Mouse (Mus musculus) stomach, embryonic 15.5 days (tissue): Measurements from ENCODE around the gene Actl7a. TPM values are rescaled to one million over a fixed set of nuclear protein-coding genes. Genes with fewer than 3 reads are reported as not detected.

Experiments used
- ATAC-seq: fragments of 200-750 bp; cut with Nextera tagmentation; 2 replicates; pipeline ENCODE4 v1.8.0; 2017; ENCODE audit warnings: low read depth, moderate number of reproducible peaks, moderate TSS enrichment; ENCODE audit not compliant: insufficient read depth, low FRiP score
- H3K27ac ChIP-seq: fragments of 300-500 bp; sonication (generic); 2 replicates; pipeline ENCODE4 v1.5.1; 2015; ENCODE audit warnings: mild to moderate bottlenecking, inconsistent platforms
- H3K27me3 ChIP-seq: fragments of 300-500 bp; sonication (generic); replicated peaks from 2 replicates; pipeline ENCODE4 v1.6.1; 2015; ENCODE audit warnings: inconsistent platforms
- H3K36me3 ChIP-seq: fragments of 300-500 bp; sonication (generic); 2 replicates; pipeline ENCODE4 v1.6.1; 2015; ENCODE audit warnings: inconsistent platforms
- H3K4me1 ChIP-seq: fragments of 300-500 bp; sonication (generic); 2 replicates; pipeline ENCODE4 v1.6.1; 2015; ENCODE audit warnings: inconsistent platforms
- H3K4me2 ChIP-seq: fragments of 300-500 bp; sonication (generic); 2 replicates; pipeline ENCODE4 v1.6.1; 2015; ENCODE audit warnings: mild to moderate bottlenecking, inconsistent platforms
- H3K4me3 ChIP-seq: fragments of 300-500 bp; sonication (generic); replicated peaks from 2 replicates; pipeline ENCODE4 v1.5.1; 2015; ENCODE audit warnings: inconsistent platforms
- H3K9ac ChIP-seq: fragments of 300-500 bp; sonication (generic); 2 replicates; pipeline ENCODE4 v1.6.1; 2015; ENCODE audit warnings: inconsistent platforms
- H3K9me3 ChIP-seq: fragments of 300-500 bp; sonication (generic); 2 replicates; pipeline ENCODE4 v1.6.1; 2016; ENCODE audit warnings: inconsistent platforms
- WGBS: fragments of 180-500 bp; shearing (Covaris S2); methylation state at CpG from one replicate; pipeline ENCODE4 v1.1.7; 2015; 5-methylcytosine and 5-hydroxymethylcytosine counted together
- polyA plus RNA-seq: library from polyadenylated mRNA; unstranded; fragments of >200 nt; fragmentation: Nextera tagmentation; extraction: Ambion mirVana; gene quantifications from 2 replicates; pipeline ENCODE4 v1.2.1, GENCODE M21; 2015

The Actl7a gene
- polyA plus RNA-seq, 1 experiment from 2014 or later: not detected

GRCm38 (mm10) chr4:56768913-56769312 is 25.7 kb downstream of the Actl7a start:
- no peak for ATAC-seq
- Histone ChIP-seq H3K4me3 (no peak overlapping the region), H3K9me3 (no peaks in the 10 kb centered on the region), H3K36me3 (peaks cover 58% of the 10 kb centered on the region), H3K9ac (no peak overlapping the region), H3K27me3 (no peaks in the 10 kb centered on the region), H3K4me1 (no peaks in the 10 kb centered on the region), H3K4me2 (no peak overlapping the region), H3K27ac (no peak overlapping the region)
- 84% methylated on average over 7 of the region's 7 CpGs for WGBS

- Histone ChIP-seq H3K4me3 (no peak overlapping the region), H3K36me3 (peaks cover 62% of the 10 kb centered on the region), H3K4me2 (no peak overlapping the region), H3K9ac (no peak overlapping the region), H3K27ac (no peak overlapping the region), H3K9me3 (no peaks in the 10 kb centered on the region), H3K4me1 (no peaks in the 10 kb centered on the region), H3K27me3 (no peaks in the 10 kb centered on the region)
- 56% methylated on average over 1 of the region's 1 CpGs for WGBS
- no peak for ATAC-seq
These were observed 27.9 kb downstream of the Actl7a start for GRCm38 (mm10) chr4:56771065-56771464.

- Histone ChIP-seq H3K4me1 (no peaks in the 10 kb centered on the region), H3K27me3 (no peaks in the 10 kb centered on the region), H3K9me3 (no peaks in the 10 kb centered on the region), H3K4me3 (no peak overlapping the region), H3K36me3 (peaks cover 63% of the 10 kb centered on the region), H3K4me2 (no peak overlapping the region), H3K9ac (no peak overlapping the region), H3K27ac (no peak overlapping the region)
- no peak for ATAC-seq
- 33% methylated on average over 1 of the region's 1 CpGs for WGBS
These were observed 48.2 kb downstream of the Actl7a start for GRCm38 (mm10) chr4:56791373-56791772.

Other genes with a start within 250 kb of the Actl7a start
- gene Gm26657, start 3.3 kb upstream of the Actl7a start, polyA plus RNA-seq: not detected in 2 replicates
- not detected in 2 replicates for gene Actl7b, start 2.0 kb upstream of the Actl7a start, polyA plus RNA-seq
- 35.8 TPM in 2 replicates for gene Elp1, start 58.9 kb downstream of the Actl7a start, polyA plus RNA-seq
- 13.5 and 14.6 TPM in 2 replicates for gene Fam206a, start 58.9 kb downstream of the Actl7a start, polyA plus RNA-seq
- gene Ctnnal1, start 121.8 kb downstream of the Actl7a start, polyA plus RNA-seq: 19.8 and 20.3 TPM in 2 replicates
- 9.5 and 10.3 TPM in 2 replicates for gene Tmem245, start 204.0 kb downstream of the Actl7a start, polyA plus RNA-seq
- gene Frrs1l, start 247.0 kb downstream of the Actl7a start, polyA plus RNA-seq: 0.75 and 1.1 TPM in 2 replicates